Mouse (Mus musculus) ES-Bruce4 (cell line): ENCODE measurements at regions not wholly inside any gene's neighbourhood (a gene's known extent, or its start where the extent isn't known, plus 50 kb on each side); places are given as distances from the start of the nearest gene placed in this dataset.

Experiments
- CTCF ChIP-seq: IDR thresholded peaks from one replicate; pipeline ENCODE4 v1.8.1; 2011; ENCODE audit warnings: low read depth, low read length
- EP300 ChIP-seq: IDR thresholded peaks from 2 replicates; pipeline ENCODE4 v1.6.1; 2011; ENCODE audit warnings: low read depth, low read length; ENCODE audit not compliant: insufficient read depth
- POLR2A ChIP-seq: IDR thresholded peaks from one replicate; pipeline ENCODE4 v1.8.1; 2011; ENCODE audit warnings: low read length; ENCODE audit not compliant: insufficient read depth

GRCm38 (mm10) chr14:99472111-99472510 lies 173.6 kb downstream of the Klf5 start:
- no peak for TF ChIP-seq POLR2A
- TF ChIP-seq CTCF = no peak
- no peak for TF ChIP-seq EP300
